Mouse (Mus musculus) cerebellum, adult 18-20 months (tissue): Measurements from ENCODE around the gene Abcc8.

ENCODE experiments used
- DNase-seq, 2 experiments: peaks; one replicate each; pipeline ENCODE4 v3.0.0; 2021

Gene Abcc8

DNA sequence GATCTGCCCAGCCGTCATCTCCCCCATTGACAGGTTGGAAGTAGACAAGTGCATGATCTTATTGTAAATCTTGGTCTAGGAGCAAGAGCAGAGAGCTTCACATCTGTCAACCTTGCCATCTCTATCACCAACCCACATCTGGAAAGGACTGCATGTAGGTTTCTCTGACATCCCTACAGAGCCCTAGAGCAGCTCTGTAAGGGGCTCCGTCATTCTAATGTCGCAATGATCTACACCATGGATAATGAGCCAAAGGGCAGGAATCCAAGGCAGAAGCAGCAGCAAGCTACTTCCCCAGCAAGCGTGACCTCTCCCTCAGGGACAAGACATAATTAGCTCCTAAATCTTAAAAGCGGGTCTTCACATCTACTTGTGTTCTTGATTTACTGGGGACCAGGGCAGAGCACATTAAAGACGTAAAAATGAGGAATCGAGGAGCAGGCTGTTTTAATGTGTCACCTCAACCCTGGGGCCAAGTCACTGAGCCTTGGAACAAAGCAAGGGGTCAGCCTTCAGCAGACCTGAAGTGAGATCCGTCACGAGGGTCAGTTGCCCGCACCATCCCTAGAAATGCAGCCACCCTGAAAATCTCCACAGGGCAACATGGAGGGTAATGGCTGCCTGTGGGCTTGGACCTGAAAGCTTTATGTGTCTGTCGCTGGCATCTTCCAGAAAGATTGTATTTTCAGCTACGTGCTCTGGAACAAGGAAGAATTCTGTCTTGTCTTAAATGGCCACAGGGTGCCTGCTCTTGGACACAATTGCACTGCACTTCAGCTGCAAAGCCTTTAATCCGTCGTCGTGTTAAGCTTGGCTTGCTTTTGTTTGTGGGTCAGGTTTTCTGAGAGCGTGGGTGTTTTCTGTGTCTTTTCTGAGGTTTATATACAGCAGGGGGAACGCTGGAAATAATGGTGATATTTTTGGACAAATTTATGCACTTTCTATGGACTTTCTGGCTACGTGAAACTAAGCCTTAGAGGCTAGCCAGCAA lies 25.0 kb downstream of the Abcc8 start:
- DNase-seq = no peak

DNA sequence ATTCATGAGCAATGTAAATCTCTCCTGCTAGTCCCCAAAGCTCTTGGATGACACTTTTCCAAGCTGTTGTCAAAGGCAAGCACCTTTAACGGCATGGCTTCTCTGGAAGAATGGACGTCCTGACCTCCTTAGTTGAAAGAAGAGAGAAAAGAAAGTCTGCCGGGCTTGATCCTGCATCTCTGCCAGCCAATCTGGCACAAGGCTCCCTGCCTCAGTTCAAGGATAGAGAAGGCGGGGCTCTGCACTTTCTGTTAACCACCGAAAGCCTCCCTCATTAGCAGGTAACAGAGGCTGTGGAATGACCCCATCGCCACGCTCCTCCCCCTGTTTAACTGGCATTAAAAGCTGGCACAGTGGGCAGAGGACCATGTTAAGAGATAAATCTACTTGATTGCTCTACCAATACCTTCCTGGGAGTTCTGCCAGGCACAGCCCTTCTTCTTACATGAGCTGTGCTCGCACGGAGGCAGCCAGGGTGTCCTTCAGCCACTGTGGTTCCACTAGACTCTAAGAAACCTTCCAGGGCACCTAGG lies 26.9 kb downstream of the Abcc8 start:
- no peak for DNase-seq

DNA sequence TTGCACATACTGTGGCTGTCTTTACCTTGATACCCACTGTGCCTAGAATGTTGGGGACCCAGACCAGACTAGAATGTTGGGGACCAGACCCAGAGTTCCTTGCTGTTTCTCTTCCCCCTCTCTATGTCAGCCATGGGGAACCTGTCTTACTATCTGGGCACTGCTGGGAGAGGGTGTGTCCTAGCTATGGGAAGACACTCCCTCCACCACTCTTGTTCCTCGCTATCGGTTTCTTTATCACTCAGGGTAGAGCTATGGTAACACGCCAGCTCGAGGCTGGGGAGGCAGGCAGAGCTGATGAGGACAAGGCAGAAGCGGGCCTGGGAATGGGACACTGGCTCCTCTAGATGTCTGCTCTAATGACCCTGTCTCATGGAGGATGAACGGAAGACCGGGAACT lies 32.4 kb downstream of the Abcc8 start:
- DNase-seq = no peak

DNA sequence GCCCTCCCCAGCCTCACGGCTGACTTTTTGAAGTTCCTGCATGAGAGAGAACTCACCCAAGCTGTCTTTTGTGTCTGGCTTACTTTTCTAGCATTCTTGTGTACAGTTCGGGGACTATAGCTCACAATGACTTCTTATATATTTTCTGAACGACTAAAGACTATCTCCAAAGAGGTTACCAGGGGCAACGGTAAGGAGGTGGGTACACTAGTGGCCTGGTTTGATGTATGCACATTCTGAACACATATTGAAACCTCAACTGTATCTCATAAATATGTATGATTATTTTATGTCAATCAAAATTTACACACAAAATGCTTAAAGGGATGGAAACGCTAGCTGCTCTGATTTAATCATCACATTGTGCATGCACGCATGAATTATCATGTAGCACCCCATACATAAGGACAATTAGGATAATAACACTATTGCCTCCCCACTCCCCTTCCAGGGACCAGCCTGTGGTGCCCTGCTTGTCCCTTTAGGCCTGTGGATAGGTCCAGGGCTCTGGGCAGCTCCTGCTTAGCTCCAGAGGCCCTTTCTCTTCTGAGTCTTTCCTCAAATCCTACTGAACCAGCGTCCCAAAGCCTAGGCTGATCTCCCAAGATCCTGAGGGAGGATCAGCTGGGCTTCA lies 33.0 kb downstream of the Abcc8 start:
- DNase-seq = no peak

DNA sequence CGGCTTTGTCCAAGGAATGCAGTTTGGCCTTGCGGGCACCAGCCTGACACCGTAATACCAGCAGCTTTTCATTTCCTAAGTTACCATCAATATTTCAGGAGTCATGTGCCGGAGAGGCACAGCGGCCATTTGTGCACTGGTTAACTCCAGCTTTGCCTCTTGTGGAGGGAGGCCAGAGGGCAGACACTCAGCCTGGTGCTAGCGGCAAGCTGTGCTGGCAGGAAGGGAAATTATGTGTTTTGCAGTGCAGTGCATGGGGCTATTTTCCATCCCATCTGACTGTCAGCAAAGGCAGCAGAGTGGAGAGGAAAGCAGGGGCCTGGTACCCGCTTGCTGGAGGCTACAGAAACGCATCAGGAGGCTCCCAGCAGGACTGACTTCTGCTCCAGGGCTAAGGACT lies 35.8 kb downstream of the Abcc8 start:
- peak; percentile 43 to 49 for DNase-seq

DNA sequence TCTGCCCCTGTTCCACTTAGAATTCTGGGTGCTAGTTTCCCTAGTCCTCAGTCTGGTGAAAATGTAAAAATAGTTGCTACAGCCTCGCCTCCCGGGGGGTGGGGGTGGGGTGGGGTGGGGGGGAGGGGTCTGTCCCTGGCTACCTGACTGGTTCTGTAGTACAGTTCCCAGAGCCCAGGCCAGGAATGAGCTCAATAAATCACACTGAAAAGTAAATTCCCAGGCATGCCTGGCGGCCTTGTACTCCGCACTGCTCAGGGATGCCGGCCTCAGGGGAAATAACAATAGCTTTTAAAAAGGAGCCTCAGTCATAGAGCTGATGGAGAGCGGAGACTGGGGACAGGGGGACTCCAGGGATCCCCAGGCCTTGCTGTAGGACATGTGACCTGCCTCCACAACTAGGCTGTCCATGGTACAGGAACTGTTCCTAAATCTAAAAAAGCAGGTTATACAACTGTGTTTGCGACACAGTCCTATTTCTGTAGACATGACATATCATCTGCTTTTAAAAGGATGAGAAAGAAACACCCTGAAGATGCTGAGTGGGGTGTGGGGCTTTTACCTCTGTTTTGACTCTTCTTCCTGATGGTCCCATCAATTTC lies 41.4 kb downstream of the Abcc8 start:
- no peak for DNase-seq

DNA sequence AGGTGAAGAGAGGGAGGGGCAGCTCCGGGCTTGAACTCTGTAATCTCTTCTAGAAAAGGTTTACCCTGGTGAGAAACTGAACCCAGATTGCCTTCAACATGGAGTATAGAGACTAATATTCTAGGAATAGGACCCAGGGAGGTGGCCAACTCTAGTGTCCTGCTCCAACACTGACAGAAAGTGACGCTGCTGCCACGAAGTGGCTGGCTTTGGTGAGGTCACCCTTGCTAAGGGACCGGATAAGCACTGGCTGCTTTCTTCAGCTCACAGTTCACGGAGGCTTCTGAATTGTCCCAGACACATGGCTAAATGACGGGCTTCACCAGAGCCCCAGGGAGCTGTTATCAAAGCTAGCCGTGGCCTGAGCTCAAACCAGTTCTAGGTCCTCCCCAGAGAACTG lies 46.0 kb downstream of the Abcc8 start:
- DNase-seq = no peak

DNA sequence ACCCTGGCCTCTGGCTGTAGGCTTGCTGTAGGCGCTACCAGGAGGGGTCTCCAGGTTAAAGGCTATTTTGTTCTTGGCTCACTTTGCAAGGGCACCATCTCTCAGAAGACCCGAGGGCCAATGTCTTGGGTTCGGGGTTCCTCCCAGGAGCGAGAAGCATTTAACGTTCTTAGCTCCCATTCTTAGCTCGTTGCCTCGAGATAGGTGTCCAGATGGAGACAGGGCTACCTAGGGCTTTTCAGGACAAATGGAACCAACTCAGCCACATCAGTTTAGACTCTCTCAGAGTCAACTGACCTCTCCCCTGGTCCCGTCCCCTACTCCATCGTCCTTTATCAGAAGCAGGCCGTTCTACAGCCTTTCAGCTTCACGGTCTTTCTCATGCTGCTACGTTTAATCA lies 47.6 kb downstream of the Abcc8 start:
- peak in 1 of 2 experiments; percentile 42 for DNase-seq

DNA sequence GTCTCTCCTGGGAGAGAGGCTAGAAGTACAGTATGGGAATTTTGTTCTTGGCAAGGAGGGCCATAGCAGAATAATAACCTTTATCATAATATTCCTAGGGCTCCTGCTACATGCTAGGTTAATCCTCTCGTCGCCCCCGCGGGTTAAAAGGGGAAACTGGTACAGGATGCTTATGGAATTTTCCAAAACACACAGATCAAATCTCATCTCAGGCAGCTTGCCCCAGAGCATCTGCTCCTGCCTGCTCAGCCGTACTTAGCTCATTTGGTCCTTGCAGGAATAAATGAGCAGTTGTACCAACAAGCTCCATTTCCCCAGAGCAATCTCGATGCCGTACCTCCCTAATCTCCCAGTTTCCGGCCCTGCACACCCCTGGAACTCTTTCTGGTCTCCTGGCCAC lies 48.0 kb downstream of the Abcc8 start:
- DNase-seq = peak; percentile 78

DNA sequence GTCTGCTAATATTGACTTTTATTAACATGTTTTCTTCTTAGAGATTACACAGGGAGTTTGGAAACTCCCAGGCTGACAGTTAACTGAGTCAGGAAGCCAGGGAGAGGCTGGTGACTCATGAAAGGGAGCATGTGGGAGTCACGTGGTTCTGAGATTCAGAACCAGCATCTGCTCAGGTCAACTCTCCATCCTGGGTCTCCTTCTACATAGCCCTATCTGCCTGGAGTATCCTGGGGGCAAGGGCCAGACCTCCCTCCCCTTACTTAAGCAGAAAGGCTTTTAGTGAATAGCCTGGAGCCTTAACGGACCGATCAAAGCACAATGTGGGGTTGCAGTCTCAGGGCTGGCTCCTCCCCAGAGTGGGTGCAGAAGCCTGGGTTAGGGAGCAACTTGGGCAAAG lies 48.6 kb downstream of the Abcc8 start:
- peak; percentile 61 to 72 for DNase-seq

DNA sequence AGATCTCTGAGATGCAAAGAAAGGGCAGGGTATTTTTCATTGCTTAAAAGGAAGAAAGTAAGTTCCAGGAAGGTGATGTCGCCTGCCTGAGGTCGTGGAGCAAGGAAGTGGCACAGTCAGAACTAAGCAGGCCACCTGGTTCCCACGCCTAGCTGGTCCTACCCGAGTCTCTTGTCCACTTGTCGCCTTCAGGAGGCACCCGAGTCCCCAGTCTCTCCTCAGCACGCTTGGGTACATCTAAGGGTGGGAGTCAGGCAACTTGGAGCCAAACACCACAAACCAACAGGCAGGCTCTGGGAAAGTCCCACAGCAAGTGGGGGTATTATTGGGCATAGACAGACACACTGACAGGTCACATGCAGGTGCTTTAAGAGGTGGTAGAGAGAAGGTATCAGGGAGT lies 49.1 kb downstream of the Abcc8 start:
- DNase-seq = no peak

DNA sequence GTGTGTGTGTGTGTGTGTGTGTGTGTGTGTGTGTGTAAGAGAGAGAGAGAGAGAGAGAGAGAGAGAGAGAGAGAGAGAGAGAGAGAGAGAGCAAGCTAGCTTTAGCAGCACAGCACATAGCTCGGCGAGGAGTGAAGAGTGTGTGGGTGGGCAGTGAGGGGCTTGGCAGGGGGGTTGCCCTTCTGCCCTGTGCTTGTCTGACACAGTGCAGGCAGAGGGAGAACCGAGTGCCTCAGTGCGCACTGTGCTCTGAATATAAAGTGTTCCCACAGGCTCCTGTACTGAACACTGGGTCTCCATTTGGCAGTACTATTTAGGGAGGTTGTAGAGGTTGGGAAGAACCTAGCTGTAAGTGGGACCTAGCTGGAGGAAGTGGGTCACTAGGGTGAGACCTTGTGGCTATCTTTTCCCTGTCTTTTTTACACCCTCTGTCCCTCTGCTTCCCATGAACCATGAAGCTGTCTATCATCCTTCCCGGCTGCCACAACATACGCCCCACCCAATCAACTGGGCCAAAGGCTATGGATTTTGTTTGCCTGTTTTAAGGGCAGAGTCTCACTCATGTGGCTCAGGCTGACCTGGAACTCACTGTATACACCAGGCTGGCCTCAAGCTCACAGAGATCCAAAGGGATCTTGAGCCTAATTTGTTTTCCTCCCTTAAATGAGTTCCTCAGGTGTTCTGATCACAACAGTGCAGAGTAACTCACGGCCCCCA lies 50.2 kb downstream of the Abcc8 start:
- no peak for DNase-seq

DNA sequence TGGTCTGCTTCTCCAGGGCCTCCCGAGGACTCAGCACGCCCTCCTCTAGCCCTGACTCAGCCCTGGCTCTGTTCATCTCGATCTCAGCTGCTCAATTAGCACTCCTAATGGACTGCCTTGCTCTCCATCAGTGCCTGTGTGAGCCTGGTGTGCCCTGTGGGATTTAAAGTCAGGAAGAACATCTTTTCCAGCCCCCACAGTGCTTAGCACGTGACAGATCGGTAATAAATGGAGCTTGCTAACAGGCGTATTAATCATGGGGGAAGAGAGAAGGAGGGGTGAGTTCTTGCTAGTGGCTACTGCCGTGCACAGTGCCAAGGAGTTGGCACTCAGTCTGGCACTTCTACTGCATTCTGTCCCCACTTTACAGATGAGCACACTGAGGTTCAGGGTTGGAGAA lies 51.6 kb downstream of the Abcc8 start:
- no peak for DNase-seq

DNA sequence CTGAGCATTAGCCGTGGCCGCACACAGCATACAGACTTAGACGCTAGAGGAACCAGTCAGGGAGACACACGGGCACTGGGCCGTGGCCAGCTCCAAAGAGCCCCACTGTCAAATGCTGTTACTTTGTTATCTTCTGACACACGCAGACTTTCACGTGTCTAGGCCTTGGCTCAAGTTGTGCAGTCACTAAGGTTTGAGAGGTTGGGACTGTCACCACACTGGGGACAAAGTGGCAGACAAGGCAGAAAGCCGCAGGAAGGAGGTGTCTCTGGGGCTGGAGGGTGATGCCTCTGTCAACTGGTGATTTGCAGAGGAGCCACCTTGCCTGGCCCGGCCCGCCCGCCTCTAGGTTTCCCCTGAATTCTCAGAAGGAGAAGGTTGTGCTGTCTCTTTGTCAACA lies 54.5 kb downstream of the Abcc8 start:
- no peak for DNase-seq

DNA sequence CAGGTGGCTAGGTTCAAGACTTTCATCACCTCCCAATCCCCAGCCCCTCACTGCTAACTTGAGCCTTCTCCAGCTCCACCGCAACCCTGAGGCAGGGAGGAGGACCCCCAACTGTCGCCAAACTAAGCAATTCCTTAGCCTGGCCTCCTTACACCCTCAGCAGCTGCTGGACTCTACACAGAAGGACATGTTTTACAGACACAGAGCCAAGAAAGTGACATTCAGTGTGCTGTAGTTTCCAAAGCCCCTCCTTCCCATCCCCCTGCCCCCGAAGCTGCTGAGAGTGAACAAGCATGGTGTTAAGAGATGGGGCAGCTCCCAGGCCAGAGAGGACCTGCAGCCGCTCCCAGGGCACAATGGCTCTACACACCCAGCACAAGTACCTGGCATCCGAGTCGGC lies 55.4 kb downstream of the Abcc8 start:
- DNase-seq = no peak

DNA sequence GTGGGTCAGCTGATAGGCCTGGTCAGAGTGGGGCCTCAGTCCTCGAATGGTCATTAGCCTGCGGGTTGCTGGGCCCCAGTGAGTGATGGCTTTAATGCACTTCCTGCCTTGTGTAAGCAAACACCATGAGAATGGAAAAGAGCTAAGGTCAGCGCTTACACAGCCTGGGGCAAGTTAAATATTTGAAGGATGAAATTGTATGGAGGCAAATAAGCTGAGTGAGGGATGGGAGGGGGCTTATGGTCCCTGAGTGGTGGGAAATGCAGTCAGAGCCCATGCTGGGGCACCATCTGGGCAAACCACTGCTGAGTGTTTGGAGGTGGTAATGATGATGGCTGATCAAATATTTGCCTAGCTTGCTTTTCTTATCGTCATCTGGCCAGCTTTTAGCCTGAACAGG lies 56.9 kb downstream of the Abcc8 start:
- no peak for DNase-seq

DNA sequence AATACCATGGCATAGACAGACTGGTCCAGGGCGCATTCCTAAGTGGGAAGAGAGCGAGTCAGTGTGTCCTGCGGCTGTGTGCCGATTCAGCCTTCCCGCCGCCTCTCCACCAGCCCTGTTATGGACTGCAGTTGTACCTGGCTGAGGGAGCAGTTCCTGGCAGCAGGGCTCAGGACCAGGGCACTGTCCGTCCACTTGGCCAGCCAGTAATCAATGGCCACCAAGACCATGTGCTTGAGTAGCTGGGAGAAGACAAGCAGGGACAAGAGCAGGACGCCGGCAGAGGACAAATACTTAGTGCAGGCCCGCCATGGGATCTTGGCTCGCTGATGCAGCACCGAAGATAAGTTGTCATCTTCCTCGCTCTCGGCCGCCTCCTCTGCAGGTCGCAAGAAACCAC lies 62.8 kb downstream of the Abcc8 start:
- no peak for DNase-seq

DNA sequence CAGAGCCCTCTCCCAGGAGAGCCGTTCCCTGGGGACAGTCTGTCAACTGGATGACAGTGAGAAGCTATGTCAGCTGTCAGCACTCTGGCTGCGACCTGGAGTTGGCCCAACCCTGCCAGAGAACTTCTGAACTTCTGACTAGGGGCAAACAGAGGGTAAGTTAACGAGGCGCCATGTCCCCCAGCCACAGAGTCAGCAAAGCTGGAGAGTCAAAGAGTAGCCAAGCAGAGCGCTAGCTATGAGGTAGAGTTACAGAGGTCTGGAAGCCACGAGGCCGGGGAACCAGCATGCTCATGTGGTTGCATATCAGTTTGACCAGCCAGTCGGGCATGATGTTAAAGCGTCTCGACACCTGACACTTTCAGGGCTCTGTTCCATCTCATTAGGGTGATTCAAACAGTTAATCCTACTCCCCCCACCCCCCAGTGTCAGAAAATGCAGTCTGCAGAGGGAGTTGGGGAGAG lies 63.7 kb downstream of the Abcc8 start:
- no peak for DNase-seq

DNA sequence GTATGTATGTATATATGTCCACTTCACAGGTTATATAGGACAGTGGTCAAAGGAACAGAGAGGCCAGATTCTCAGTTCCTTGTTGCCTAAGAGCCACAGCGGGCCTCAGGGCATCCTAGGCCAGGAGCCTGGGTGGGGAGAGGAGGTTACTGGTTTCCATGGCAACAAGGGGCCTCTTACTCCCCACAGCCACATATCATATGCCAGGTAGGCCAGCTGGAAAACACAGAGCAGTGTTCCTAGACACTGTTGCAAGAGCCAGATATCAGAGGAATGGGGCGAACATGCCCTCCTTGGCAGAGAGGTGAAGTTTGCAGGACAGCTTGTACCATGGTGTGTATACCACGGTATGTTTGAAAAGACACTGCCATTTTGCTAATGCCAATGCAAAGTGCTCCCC lies 66.4 kb downstream of the Abcc8 start:
- peak in 1 of 2 experiments; percentile 62 for DNase-seq

DNA sequence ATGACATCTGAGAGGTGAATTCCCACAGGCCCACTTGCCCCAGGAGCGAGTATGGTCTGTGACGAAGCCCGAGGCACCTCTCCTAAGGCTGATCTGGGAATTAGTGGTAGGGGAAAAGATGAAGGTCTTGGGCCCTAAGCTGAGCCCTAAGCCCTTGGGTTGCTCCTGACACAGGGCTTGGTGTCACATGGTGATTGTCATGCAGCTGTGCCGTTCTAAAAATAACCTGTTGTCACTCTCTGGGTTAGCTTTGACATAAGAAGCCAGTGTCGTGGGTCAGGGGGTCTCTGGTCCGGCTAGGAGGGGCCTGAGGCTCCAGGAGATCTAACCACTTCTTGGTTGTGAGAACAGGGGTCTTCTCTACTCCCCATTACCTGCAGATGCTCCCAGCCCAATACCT lies 67.9 kb downstream of the Abcc8 start:
- no peak for DNase-seq

DNA sequence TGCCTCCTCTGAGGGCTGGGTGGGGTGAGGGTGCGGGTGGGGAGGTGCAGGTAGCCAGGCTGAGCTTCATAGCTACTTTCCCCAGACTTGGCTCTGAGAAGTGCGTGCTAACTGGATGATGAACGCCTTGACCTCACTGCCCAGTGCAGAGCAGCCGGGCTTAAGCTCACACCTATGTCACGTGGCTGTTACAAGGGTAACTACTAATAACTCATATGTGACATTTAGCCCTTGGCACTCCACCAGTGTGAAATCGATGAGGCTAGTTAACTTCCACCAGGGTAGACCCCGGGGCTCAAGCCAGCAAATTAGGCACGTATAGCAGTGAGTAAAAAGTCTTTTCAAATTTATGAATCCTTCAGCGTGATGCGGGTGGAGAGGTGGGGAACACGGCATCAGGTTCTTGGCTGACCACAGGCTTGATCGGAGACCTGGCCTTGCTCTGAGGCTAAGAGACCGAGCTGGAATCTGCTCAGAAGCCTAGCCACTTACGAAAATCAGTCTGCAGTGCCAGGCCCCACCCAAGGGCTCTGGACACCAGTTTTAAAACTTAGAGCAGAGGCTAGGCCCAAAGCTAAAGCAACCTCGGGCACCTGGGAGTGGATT lies 68.5 kb downstream of the Abcc8 start:
- DNase-seq = no peak

DNA sequence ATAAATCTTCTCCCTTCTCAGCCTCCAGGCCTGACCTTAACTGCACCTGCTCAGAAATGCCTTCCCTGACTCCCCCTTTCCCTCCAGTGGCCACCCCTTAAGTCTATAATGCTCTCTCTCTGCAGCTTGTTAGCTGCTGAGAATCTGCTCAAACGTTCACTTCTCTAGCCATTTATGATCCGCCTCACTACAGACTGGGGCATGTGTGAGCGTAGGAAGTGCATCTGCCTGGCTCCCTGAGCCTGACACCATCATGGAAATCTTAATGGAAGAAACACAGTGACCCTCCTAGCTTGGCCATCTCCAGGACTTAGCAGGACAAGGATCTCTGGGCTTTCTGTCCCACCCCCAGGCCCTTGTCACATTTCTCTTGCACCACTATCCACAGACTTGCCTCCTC lies 69.8 kb downstream of the Abcc8 start:
- DNase-seq = no peak
